Mouse (Mus musculus) B cell, adult (primary cell): ENCODE data around the gene Trpv1. TPM values are rescaled to one million over a fixed set of nuclear protein-coding genes. Genes with fewer than 3 reads are reported as not detected.

Experiments used
- total RNA-seq: library from RNA; stranded (reverse); gene quantifications from 4 replicates; pipeline ENCODE4 v1.2.4, GENCODE M21; 2023; ENCODE audit not compliant: inconsistent age

The Trpv1 gene
- total RNA-seq = not detected in 4 replicates

DNA sequence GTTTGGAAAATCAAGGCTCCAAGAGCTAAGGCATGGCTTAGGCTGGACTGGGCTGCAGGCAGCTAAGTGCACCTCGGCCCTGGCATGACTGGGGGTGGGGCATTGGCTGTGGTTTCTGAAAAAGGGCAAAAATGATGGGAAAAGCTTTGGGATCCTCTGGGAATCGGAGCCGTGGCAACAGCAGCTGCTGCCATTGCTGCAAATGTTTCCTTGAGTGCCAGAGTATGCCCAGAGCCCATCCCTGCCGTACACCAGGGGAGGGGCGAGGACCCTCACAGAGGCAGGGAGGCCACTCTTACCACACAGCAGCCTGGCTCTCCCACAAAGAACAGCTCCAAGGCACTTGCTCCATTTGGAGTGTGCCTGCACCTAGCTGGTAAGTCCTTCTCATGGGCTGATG, at the start of gene Trpv1:
Trpv1 (plus strand) TSS at position 301 of the 400 bp plus-strand sequence.

DNA sequence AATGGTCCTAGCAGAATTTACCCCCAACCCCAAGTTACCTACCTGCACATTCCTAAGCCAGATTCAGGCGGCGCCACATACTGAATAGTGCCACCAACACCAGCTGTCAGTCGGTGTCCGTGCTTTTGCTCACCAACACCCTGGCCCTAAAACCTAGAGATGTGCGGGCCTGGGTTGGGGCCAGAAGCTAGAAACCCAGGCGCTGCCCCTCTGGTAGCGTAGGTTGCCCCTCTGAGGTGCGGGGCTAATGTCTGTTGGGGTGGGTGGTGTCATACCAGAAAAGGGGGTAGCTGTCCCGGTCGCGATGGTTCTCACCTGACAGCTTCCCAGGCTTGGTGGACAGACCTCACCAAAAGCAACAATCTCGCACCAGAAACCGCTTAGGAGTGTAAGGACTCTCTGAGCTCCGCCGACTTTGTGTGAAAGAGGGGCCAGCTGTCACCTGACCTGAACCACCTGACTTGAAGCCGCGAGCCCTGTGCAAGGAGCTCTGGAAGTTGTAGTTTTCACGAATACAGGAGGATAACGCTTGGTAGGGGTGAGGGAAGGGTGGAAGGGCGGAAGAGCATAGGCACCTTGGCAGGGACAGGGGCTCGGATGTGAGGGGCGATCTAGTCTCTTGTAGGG, 35.4 kb upstream of the Trpv1 start, which contains the start of gene Ctns:
Ctns (minus strand) TSS at position 440 of the 627 bp plus-strand sequence.

DNA sequence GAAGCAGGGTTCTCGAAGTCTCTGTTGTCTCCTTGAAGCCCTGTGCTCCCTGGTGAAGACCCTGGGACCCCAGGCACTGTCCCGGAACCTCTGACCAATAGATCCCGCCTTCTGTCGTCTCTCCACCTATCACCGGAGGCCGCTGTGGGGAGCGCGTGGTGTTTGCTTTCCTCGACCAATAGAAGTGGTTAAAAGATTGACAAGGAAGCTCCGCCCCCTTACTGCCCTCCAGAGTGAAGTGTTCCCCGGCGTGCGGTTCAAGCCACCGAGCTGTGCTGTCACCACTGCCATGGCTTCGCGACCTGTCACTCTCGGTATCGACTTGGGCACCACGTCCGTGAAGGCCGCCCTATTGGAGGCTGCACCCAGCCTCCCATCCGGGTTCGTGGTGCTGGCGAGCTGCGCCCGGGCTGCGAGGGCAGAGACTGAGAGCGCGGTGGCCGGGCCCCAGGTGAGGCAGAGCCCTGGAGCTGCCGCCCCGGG, 34.8 kb upstream of the Trpv1 start, which contains the start of gene Shpk:
Shpk (plus strand) TSS at position 231 of the 483 bp plus-strand sequence.

GRCm38 (mm10) chr11:73267267-73267666, 33.2 kb downstream of the Trpv1 start, which contains the start of gene Trpv3:
Gene Trpv3 (plus strand): TSS chr11:73267388.

Other genes with a start within 250 kb of the Trpv1 start
- 2.7 to 4.6 TPM (median 3.6 TPM) in 4 replicates for gene P2rx1, start 235.2 kb upstream of the Trpv1 start, total RNA-seq
- gene Camkk1, start 215.3 kb upstream of the Trpv1 start, total RNA-seq = 2.8 to 4.2 TPM (median 3.6 TPM) in 4 replicates
- 16.4 to 18.9 TPM (median 17.8 TPM) in 4 replicates for gene Ncbp3, start 186.5 kb upstream of the Trpv1 start, total RNA-seq
- gene Itgae, start 143.7 kb upstream of the Trpv1 start, total RNA-seq = 0.12 to 0.35 TPM (median 0.22 TPM) in 4 replicates
- gene Haspin, start 96.0 kb upstream of the Trpv1 start, total RNA-seq = 2.9 to 3.7 TPM (median 3.2 TPM) in 4 replicates
- gene P2rx5, start 73.9 kb upstream of the Trpv1 start, total RNA-seq = not detected in 4 replicates
- gene Emc6, start 57.3 kb upstream of the Trpv1 start, total RNA-seq = 44.2 to 53.5 TPM (median 50.1 TPM) in 4 replicates
- gene Tax1bp3, start 57.2 kb upstream of the Trpv1 start, total RNA-seq = 3.9 to 9.7 TPM (median 4.7 TPM) in 4 replicates
- gene Ctns, start 35.2 kb upstream of the Trpv1 start, total RNA-seq = 24.1 to 31.5 TPM (median 26.0 TPM) in 4 replicates
- gene Shpk, start 34.8 kb upstream of the Trpv1 start, total RNA-seq = 2.8 to 4.0 TPM (median 3.5 TPM) in 4 replicates
- not detected in 4 replicates for gene Trpv3, start 33.1 kb downstream of the Trpv1 start, total RNA-seq
- 0.42 TPM in 1 of 4 replicates, not detected in the others for gene Aspa, start 95.3 kb downstream of the Trpv1 start, total RNA-seq
- gene Gm49340, start 95.4 kb downstream of the Trpv1 start, total RNA-seq = not detected in 4 replicates
- not detected in 4 replicates for gene Spata22, start 95.4 kb downstream of the Trpv1 start, total RNA-seq
- gene Olfr20, start 116.5 kb downstream of the Trpv1 start, total RNA-seq = not detected in 4 replicates
- not detected in 4 replicates for gene Olfr376, start 137.0 kb downstream of the Trpv1 start, total RNA-seq
- gene Olfr1, start 165.3 kb downstream of the Trpv1 start, total RNA-seq = not detected in 4 replicates
- gene Olfr378, start 194.2 kb downstream of the Trpv1 start, total RNA-seq = not detected in 4 replicates
- not detected in 4 replicates for gene Olfr380, start 223.2 kb downstream of the Trpv1 start, total RNA-seq